Comparison of ENCODE assay signal across 13 mouse cellular contexts in genomic region chr2:32213000-32213399, GRCm38 (mm10). TPM values are rescaled to one million over a fixed set of nuclear protein-coding genes. Genes with fewer than 3 reads are reported as not detected.
A peak's percentile ranks its signal among the peaks of the same experiment; 100 is the strongest.
DNase-seq lines count a peak whose midpoint lies in the region; ATAC-seq and TF ChIP-seq lines count a peak whose summit lies in the region.
"Had no signal": no experiment of that assay in that cellular context is flagged by ENCODE, and none has a peak within 500 bp of the region (broad histone marks: within the 10 kb centered on the region; RNA-seq: fewer than 3 reads in every experiment).

No protein-coding gene starts in this region.

- H3K4me2 ChIP-seq in forebrain, embryonic 13.5 days, result no peak overlapping the region
- no peak overlapping the region for H3K4me2 ChIP-seq in forebrain, embryonic 16.5 days (ENCODE audit: low read length)
- H3K4me2 ChIP-seq in hindbrain, embryonic 13.5 days, result no peak overlapping the region
- H3K4me2 ChIP-seq in hindbrain, embryonic 14.5 days (replicated peaks), result no peak overlapping the region
- no peak overlapping the region for H3K4me2 ChIP-seq in midbrain, embryonic 14.5 days (ENCODE audit: low read length)
- no peak overlapping the region for H3K4me2 ChIP-seq in midbrain, postnatal 0 days (ENCODE audit: low read depth, low read length, poor library complexity, severe bottlenecking)
- H3K4me2 ChIP-seq: embryonic facial prominence, embryonic 12.5 days; midbrain, embryonic 11.5 days had no signal

- ATAC-seq in forebrain, embryonic 13.5 days, result no peak
- ATAC-seq in forebrain, embryonic 16.5 days, result no peak
- no peak for ATAC-seq in hindbrain, embryonic 13.5 days (ENCODE audit: low FRiP score)
- no peak for ATAC-seq in hindbrain, embryonic 14.5 days (ENCODE audit: low FRiP score)
- ATAC-seq in midbrain, embryonic 14.5 days (ENCODE audit: low FRiP score, low TSS enrichment), result no peak
- ATAC-seq in midbrain, postnatal 0 days (ENCODE audit: low FRiP score), result no peak

- H3K4me1 ChIP-seq in forebrain, embryonic 13.5 days, result 0 out of 2 replicates have a peak, but pooled peaks cover 4% of the 10 kb centered on the region
- no peaks in the 10 kb centered on the region for H3K4me1 ChIP-seq in forebrain, embryonic 16.5 days (replicated peaks; ENCODE audit: control insufficient read depth, insufficient read depth, low read length)
- peaks cover 6% of the 10 kb centered on the region for H3K4me1 ChIP-seq in hindbrain, embryonic 13.5 days (replicated peaks)
- no peaks in the 10 kb centered on the region for H3K4me1 ChIP-seq in hindbrain, embryonic 14.5 days (replicated peaks; ENCODE audit: control insufficient read depth, insufficient read depth, low read length)
- H3K4me1 ChIP-seq in midbrain, embryonic 14.5 days (ENCODE audit: control insufficient read depth, insufficient read depth, low read length), result no peaks in the 10 kb centered on the region
- H3K4me1 ChIP-seq in midbrain, postnatal 0 days (ENCODE audit: insufficient read depth, low read length), result no peaks in the 10 kb centered on the region
- H3K4me1 ChIP-seq: embryonic facial prominence, embryonic 12.5 days had no signal

- H3K27ac ChIP-seq in forebrain, embryonic 13.5 days, result peak overlapping the region; percentile 25; the same call in 1 of the 2 replicates
- H3K27ac ChIP-seq in forebrain, embryonic 16.5 days (ENCODE audit: low read length), result no peak overlapping the region
- H3K27ac ChIP-seq in hindbrain, embryonic 13.5 days, result peak overlapping the region; percentile 66
- no peak overlapping the region for H3K27ac ChIP-seq in hindbrain, embryonic 14.5 days
- peak overlapping the region; percentile 41 for H3K27ac ChIP-seq in midbrain, embryonic 14.5 days (replicated peaks; ENCODE audit: low read depth, low read length)
- H3K27ac ChIP-seq in midbrain, postnatal 0 days (ENCODE audit: low read depth, low read length), result no peak overlapping the region
- H3K27ac ChIP-seq: embryonic facial prominence, embryonic 12.5 days had no signal

- no peak for DNase-seq in hindbrain, embryonic 14.5 days (ENCODE audit: low spot score)
- DNase-seq in midbrain, embryonic 14.5 days, result peak; percentile 26
- DNase-seq in midbrain, postnatal 0 days (ENCODE audit: low spot score), result no peak
- peak; percentile 42 for DNase-seq in lung, postnatal 14 days
- no peak for DNase-seq in frontal cortex, postnatal 14 days (ENCODE audit: low spot score in 2 of 2)
- DNase-seq: cerebellum, postnatal 36 days; kidney, adult 2 months; thymus, postnatal 4 days had no signal

- peaks cover 100% of the 10 kb centered on the region for H3K36me3 ChIP-seq in forebrain, embryonic 13.5 days (ENCODE audit: poor library complexity, severe bottlenecking)
- peaks cover 63% of the 10 kb centered on the region for H3K36me3 ChIP-seq in forebrain, embryonic 16.5 days (ENCODE audit: control insufficient read depth, insufficient read depth)
- peaks cover 98% of the 10 kb centered on the region for H3K36me3 ChIP-seq in hindbrain, embryonic 13.5 days
- peaks cover 100% of the 10 kb centered on the region for H3K36me3 ChIP-seq in hindbrain, embryonic 14.5 days (replicated peaks; ENCODE audit: control insufficient read depth, insufficient read depth)
- peaks cover 100% of the 10 kb centered on the region for H3K36me3 ChIP-seq in midbrain, embryonic 14.5 days (ENCODE audit: control insufficient read depth, insufficient read depth, low read length)
- peaks cover 78% of the 10 kb centered on the region for H3K36me3 ChIP-seq in midbrain, postnatal 0 days (ENCODE audit: insufficient read depth, low read length)

- WGBS in forebrain, embryonic 13.5 days, result 79% methylated on average over 10 of the region's 10 CpGs
- 53% methylated on average over 10 of the region's 10 CpGs for WGBS in forebrain, embryonic 16.5 days
- 76% methylated on average over 10 of the region's 10 CpGs for WGBS in hindbrain, embryonic 13.5 days
- WGBS in hindbrain, embryonic 14.5 days, result 63% methylated on average over 10 of the region's 10 CpGs
- WGBS in midbrain, embryonic 14.5 days, result 75% methylated on average over 10 of the region's 10 CpGs
- 54% methylated on average over 10 of the region's 10 CpGs for WGBS in midbrain, postnatal 0 days

- no peaks in the 10 kb centered on the region for H3K27me3 ChIP-seq in forebrain, embryonic 13.5 days
- no peaks in the 10 kb centered on the region for H3K27me3 ChIP-seq in forebrain, embryonic 16.5 days (replicated peaks; ENCODE audit: control insufficient read depth, insufficient read depth, low read length)
- no peaks in the 10 kb centered on the region for H3K27me3 ChIP-seq in hindbrain, embryonic 13.5 days
- H3K27me3 ChIP-seq in hindbrain, embryonic 14.5 days (ENCODE audit: control insufficient read depth, insufficient read depth, low read length), result no peaks in the 10 kb centered on the region
- no peaks in the 10 kb centered on the region for H3K27me3 ChIP-seq in midbrain, embryonic 14.5 days (ENCODE audit: control insufficient read depth, insufficient read depth, low read length)
- no peaks in the 10 kb centered on the region for H3K27me3 ChIP-seq in midbrain, postnatal 0 days (ENCODE audit: insufficient read depth, low read length)
- H3K27me3 ChIP-seq: embryonic facial prominence, embryonic 12.5 days had no signal

- H3K4me3 ChIP-seq in forebrain, embryonic 13.5 days, result no peak overlapping the region
- no peak overlapping the region for H3K4me3 ChIP-seq in forebrain, embryonic 16.5 days (replicated peaks; ENCODE audit: low read length)
- H3K4me3 ChIP-seq in hindbrain, embryonic 13.5 days, result no peak overlapping the region
- H3K4me3 ChIP-seq in hindbrain, embryonic 14.5 days (replicated peaks; ENCODE audit: low read length), result no peak overlapping the region
- H3K4me3 ChIP-seq in midbrain, embryonic 14.5 days (replicated peaks; ENCODE audit: low read depth, low read length), result no peak overlapping the region
- H3K4me3 ChIP-seq in midbrain, postnatal 0 days (ENCODE audit: low read depth, low read length), result no peak overlapping the region
- H3K4me3 ChIP-seq: embryonic facial prominence, embryonic 12.5 days had no signal

- H3K9me3 ChIP-seq in forebrain, embryonic 13.5 days (replicated peaks), result no peaks in the 10 kb centered on the region
- no peaks in the 10 kb centered on the region for H3K9me3 ChIP-seq in forebrain, embryonic 16.5 days (ENCODE audit: control insufficient read depth, low read length)
- no peaks in the 10 kb centered on the region for H3K9me3 ChIP-seq in hindbrain, embryonic 13.5 days
- H3K9me3 ChIP-seq in hindbrain, embryonic 14.5 days (ENCODE audit: control insufficient read depth, low read length), result no peaks in the 10 kb centered on the region
- no peaks in the 10 kb centered on the region for H3K9me3 ChIP-seq in midbrain, embryonic 14.5 days (ENCODE audit: control insufficient read depth, low read length)
- H3K9me3 ChIP-seq in midbrain, postnatal 0 days (ENCODE audit: low read length), result no peaks in the 10 kb centered on the region
- H3K9me3 ChIP-seq: embryonic facial prominence, embryonic 12.5 days had no signal

- H3K9ac ChIP-seq in forebrain, embryonic 13.5 days, result no peak overlapping the region
- no peak overlapping the region for H3K9ac ChIP-seq in forebrain, embryonic 16.5 days (replicated peaks; ENCODE audit: low read depth, low read length)
- H3K9ac ChIP-seq in hindbrain, embryonic 13.5 days, result no peak overlapping the region
- H3K9ac ChIP-seq in hindbrain, embryonic 14.5 days, result no peak overlapping the region
- H3K9ac ChIP-seq in midbrain, embryonic 14.5 days (replicated peaks; ENCODE audit: low read length), result no peak overlapping the region
- no peak overlapping the region for H3K9ac ChIP-seq in midbrain, postnatal 0 days (replicated peaks; ENCODE audit: low read length, poor library complexity, severe bottlenecking)
- H3K9ac ChIP-seq: embryonic facial prominence, embryonic 12.5 days had no signal

- no peak for TF ChIP-seq CTCF in midbrain, postnatal 0 days (IDR thresholded peaks at IDR 0.05)

RNA-seq across cellular contexts. Expression of gene Pomt1, which starts 23.4 kb away (rescaled TPM):
- polyA plus RNA-seq in forebrain, embryonic 13.5 days (2015; fragmentation: Nextera tagmentation; extraction: Ambion mirVana), result 23.7 and 27.0 TPM in 2 replicates
- polyA plus RNA-seq in forebrain, embryonic 16.5 days (2015; fragmentation: Nextera tagmentation; extraction: Ambion mirVana), result 29.9 and 36.8 TPM in 2 replicates
- 24.4 and 24.9 TPM in 2 replicates for polyA plus RNA-seq in hindbrain, embryonic 13.5 days (2015; fragmentation: Nextera tagmentation; extraction: Ambion mirVana)
- 26.5 and 30.8 TPM in 2 replicates for polyA plus RNA-seq in hindbrain, embryonic 14.5 days (2014; fragmentation: Nextera tagmentation; extraction: Ambion mirVana)
- 28.3 and 33.2 TPM in 2 replicates for polyA plus RNA-seq in midbrain, embryonic 14.5 days (2014; fragmentation: Nextera tagmentation; extraction: Ambion mirVana)
- total RNA-seq in midbrain, postnatal 0 days (2014; rRNA removed), result 48.6 and 48.9 TPM in 2 replicates
- polyA plus RNA-seq in midbrain, postnatal 0 days (2015; fragmentation: Nextera tagmentation; extraction: Ambion mirVana), result 21.5 and 23.5 TPM in 2 replicates

RNA-seq across cellular contexts. Expression of gene Uck1, which starts 47.0 kb away (rescaled TPM):
- polyA plus RNA-seq in forebrain, embryonic 13.5 days (2015; fragmentation: Nextera tagmentation; extraction: Ambion mirVana), result 76.9 and 89.3 TPM in 2 replicates
- 93.9 and 108 TPM in 2 replicates for polyA plus RNA-seq in forebrain, embryonic 16.5 days (2015; fragmentation: Nextera tagmentation; extraction: Ambion mirVana)
- polyA plus RNA-seq in hindbrain, embryonic 13.5 days (2015; fragmentation: Nextera tagmentation; extraction: Ambion mirVana), result 78.6 and 80.2 TPM in 2 replicates
- polyA plus RNA-seq in hindbrain, embryonic 14.5 days (2014; fragmentation: Nextera tagmentation; extraction: Ambion mirVana), result 76.0 and 86.5 TPM in 2 replicates
- 89.6 and 96.1 TPM in 2 replicates for polyA plus RNA-seq in midbrain, embryonic 14.5 days (2014; fragmentation: Nextera tagmentation; extraction: Ambion mirVana)
- 138 and 142 TPM in 2 replicates for total RNA-seq in midbrain, postnatal 0 days (2014; rRNA removed)
- 110 and 121 TPM in 2 replicates for polyA plus RNA-seq in midbrain, postnatal 0 days (2015; fragmentation: Nextera tagmentation; extraction: Ambion mirVana)

Comparison
In these comparisons a context has a peak if more than half of its experiments do, and no peak if none do; other contexts are left out.
1. H3K27ac ChIP-seq: peak in forebrain, embryonic 13.5 days (single experiment), hindbrain, embryonic 13.5 days (single experiment) and midbrain, embryonic 14.5 days (single experiment); none in forebrain, embryonic 16.5 days (single experiment), hindbrain, embryonic 14.5 days (single experiment) and midbrain, postnatal 0 days (single experiment).
2. DNase-seq: peak in midbrain, embryonic 14.5 days (single experiment) and lung, postnatal 14 days (single experiment); none in hindbrain, embryonic 14.5 days (single experiment), midbrain, postnatal 0 days (single experiment) and frontal cortex, postnatal 14 days (0 of 2).